Mouse (Mus musculus) forebrain, embryonic 16.5 days (tissue): ENCODE results near the gene 4930572O03Rik. TPM values are rescaled to one million over a fixed set of nuclear protein-coding genes. Genes with fewer than 3 reads are reported as not detected.
A peak's percentile ranks its signal among the peaks of the same experiment; 100 is the strongest.
"Not testable (repeated sequence)": the region's sequence is repeated elsewhere in the genome, so short reads cannot be mapped to it uniquely, and the experiment has no call there.

ENCODE experiments used
- ATAC-seq: fragments of 200-750 bp; cut with Nextera tagmentation; 2 replicates; pipeline ENCODE4 v1.8.0; 2017; ENCODE audit warnings: mild to moderate bottlenecking, moderate library complexity
- H3K27ac ChIP-seq: fragments of 300-500 bp; sonication (generic); 2 replicates; pipeline ENCODE4 v1.5.1; 2014; ENCODE audit warnings: low read length, control low read depth
- H3K27me3 ChIP-seq: fragments of 300-500 bp; sonication (generic); replicated peaks from 2 replicates; pipeline ENCODE4 v1.6.1; 2014; ENCODE audit warnings: low read length; ENCODE audit not compliant: control insufficient read depth, insufficient read depth
- H3K36me3 ChIP-seq: fragments of 300-500 bp; sonication (generic); 2 replicates; pipeline ENCODE4 v1.6.1; 2014; ENCODE audit not compliant: control insufficient read depth, insufficient read depth
- H3K4me1 ChIP-seq: fragments of 300-500 bp; sonication (generic); replicated peaks from 2 replicates; pipeline ENCODE4 v1.6.1; 2014; ENCODE audit warnings: low read length; ENCODE audit not compliant: control insufficient read depth, insufficient read depth
- H3K4me2 ChIP-seq: fragments of 300-500 bp; sonication (generic); 2 replicates; pipeline ENCODE4 v1.6.1; 2014; ENCODE audit warnings: mild to moderate bottlenecking, low read length, control low read depth
- H3K4me3 ChIP-seq: fragments of 300-500 bp; sonication (generic); replicated peaks from 2 replicates; pipeline ENCODE4 v1.5.1; 2014; ENCODE audit warnings: mild to moderate bottlenecking, low read length, control low read depth
- H3K9ac ChIP-seq: fragments of 300-500 bp; sonication (generic); replicated peaks from 2 replicates; pipeline ENCODE4 v1.6.1; 2014; ENCODE audit warnings: low read depth, low read length, control low read depth
- H3K9me3 ChIP-seq: fragments of 300-500 bp; sonication (generic); 2 replicates; pipeline ENCODE4 v1.6.1; 2016; ENCODE audit warnings: low read length; ENCODE audit not compliant: control insufficient read depth
- WGBS: fragments of 180-500 bp; shearing (Covaris S2); extraction: QIAGEN DNeasy Blood & Tissue Kit; methylation state at CpG from one replicate; pipeline ENCODE4 v1.1.7; 2014; 5-methylcytosine and 5-hydroxymethylcytosine counted together
- polyA plus RNA-seq: library from polyadenylated mRNA; unstranded; fragments of >200 nt; fragmentation: Nextera tagmentation; extraction: Ambion mirVana; gene quantifications from 2 replicates; pipeline ENCODE4 v1.2.1, GENCODE M21; 2015

Gene 4930572O03Rik
- polyA plus RNA-seq: not detected in 2 replicates

DNA sequence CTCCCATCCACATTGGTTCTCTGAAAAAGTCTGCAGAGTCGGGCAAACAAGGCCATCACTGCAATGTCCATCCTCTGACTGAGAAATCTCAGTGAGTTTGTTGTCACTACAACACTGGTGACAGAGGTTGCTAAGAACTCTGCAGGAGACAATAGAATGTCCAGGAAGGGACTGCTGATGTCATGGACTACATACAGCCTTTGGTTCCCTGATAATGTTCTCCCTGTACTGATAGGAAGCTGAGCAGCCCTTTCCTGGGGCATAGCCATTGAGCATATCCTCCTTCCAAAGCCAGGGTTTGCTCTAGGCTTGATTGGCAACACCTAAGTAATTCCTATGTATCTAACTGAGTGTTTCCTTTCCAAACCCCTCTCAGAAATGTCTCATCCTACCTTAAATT, at the start of gene 4930572O03Rik:
TSS of gene 4930572O03Rik (minus strand) at position 101 of the 400 bp plus-strand sequence.
- not testable (repeated sequence) for ATAC-seq, H3K4me2 ChIP-seq, H3K36me3 ChIP-seq, H3K4me3 ChIP-seq, H3K9me3 ChIP-seq, H3K9ac ChIP-seq, H3K4me1 ChIP-seq, H3K27me3 ChIP-seq, H3K27ac ChIP-seq
- WGBS: 70% methylated on average over 1 of the region's 1 CpGs

DNA sequence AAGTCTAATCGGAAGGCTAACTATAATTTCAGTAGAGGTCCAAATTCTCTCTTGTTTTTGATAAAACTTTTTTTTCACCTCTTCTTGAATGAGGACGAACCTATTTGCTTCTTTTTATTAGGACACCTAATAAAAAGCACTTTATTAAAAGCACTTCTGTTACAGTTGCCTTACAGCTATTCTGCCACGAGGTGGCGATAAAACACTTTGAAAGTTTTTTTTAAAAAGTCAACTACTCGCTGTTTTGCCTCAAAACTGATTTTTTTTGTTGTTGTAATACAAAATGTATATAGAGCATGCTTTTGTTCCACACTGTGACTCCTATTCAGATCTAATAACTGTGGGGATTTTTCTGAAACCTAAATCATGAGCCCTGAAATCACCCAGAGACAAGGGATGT, 46.0 kb upstream of the 4930572O03Rik start:
- not testable (repeated sequence) for H3K9ac ChIP-seq, H3K4me3 ChIP-seq, H3K4me2 ChIP-seq, H3K36me3 ChIP-seq, ATAC-seq, H3K27me3 ChIP-seq, H3K27ac ChIP-seq, H3K4me1 ChIP-seq, H3K9me3 ChIP-seq
- WGBS: 22% methylated on average over 5 of the region's 5 CpGs

DNA sequence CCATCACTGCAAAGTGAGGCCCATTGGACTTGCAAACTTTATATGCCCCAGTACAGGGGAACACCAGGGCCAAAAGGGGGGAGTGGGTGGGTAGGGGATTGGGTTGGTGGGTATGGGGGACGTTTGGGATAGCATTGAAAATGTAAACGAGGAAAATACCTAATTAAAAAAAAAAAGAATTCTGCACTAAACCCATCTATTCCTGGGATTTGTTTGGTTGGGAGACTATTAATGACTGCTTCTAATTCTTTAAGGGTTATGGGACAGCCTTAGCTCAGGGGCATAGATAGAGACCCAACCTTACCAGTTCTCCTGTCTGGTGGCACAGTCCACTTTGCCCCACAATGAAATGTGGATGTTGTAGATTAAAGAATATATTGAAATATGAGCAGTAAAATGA, 40.9 kb upstream of the 4930572O03Rik start:
- not testable (repeated sequence) for H3K36me3 ChIP-seq

DNA sequence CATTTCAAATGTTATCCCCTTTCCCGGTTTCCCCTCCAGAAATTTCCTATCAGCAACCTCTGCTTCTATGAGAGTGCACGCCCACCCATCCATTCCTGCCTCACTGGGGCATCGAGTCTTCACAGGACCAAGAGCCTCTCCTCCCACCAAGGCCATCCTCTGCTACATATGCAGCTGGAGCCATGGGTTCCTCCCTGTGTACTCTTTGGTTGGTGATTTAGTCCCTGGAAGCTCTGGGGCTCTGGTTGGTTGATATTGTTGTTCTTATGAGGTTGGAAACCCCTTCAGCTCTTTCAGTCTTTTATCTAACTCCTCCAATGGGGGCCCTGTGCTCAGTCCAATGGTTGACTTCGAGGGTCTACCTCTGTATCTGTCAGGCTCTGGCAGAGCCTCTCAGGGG, 35.0 kb upstream of the 4930572O03Rik start:
- H3K9ac ChIP-seq, H3K4me1 ChIP-seq, ATAC-seq, H3K27ac ChIP-seq, H3K4me3 ChIP-seq, H3K36me3 ChIP-seq, H3K27me3 ChIP-seq, H3K9me3 ChIP-seq, H3K4me2 ChIP-seq: not testable (repeated sequence)
- WGBS: 77% methylated on average over 4 of the region's 4 CpGs

More for the DNA sequence above, 40.9 kb upstream of the 4930572O03Rik start:
- not testable (repeated sequence) for H3K9ac ChIP-seq, H3K4me3 ChIP-seq, H3K27me3 ChIP-seq, H3K9me3 ChIP-seq, ATAC-seq, H3K4me2 ChIP-seq, H3K4me1 ChIP-seq, H3K27ac ChIP-seq
- 30% methylated on average over 2 of the region's 2 CpGs for whole genome bisulfite sequencing

DNA sequence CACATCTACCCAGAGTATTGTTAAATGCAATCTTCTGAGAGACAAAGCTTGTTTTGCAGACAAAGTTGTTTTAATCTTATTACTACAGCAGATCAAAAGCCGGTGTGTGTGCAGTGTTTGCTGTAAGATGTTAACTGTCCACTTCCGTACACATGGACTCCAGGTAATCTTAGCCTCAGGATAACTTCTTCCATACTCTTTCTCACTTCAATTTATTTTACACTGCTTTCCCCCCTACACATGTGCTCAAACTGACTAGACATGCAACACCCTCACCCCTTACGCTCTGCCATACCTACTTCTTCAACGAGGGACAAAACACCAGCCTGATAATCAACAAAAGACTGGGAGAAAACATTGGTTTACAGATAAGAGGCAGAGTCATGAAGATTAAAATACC, 34.0 kb upstream of the 4930572O03Rik start:
- not testable (repeated sequence) for H3K4me2 ChIP-seq, H3K27me3 ChIP-seq, H3K9me3 ChIP-seq, H3K9ac ChIP-seq, ATAC-seq, H3K4me3 ChIP-seq, H3K4me1 ChIP-seq, H3K27ac ChIP-seq, H3K36me3 ChIP-seq
- 75% methylated on average over 4 of the region's 4 CpGs for WGBS

DNA sequence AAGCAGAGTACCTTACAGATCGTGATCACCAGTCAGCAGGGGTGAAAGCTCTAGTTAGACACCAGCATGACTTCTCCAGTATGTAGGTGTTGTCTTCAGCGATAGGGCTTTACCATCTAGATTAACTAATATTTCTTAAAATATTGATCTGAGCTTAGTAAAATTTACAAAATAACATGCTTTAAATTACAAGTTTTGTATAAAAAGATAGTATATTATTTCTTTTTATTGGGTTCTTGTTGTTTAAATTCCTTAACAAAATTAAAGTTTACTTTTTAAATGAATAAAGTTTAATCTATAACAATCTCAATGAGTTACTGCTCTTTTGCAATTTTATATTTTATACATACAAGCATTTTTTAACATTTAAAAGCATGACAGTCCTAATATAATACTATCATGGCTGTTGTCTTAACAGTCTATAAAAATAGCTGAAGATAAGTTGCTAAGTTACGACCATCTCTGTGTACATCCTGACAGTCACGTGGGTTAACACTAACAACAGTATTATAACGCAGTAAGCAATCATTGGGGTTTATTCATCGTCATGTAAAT, 32.9 kb upstream of the 4930572O03Rik start:
- not testable (repeated sequence) for H3K9ac ChIP-seq, H3K36me3 ChIP-seq, H3K4me3 ChIP-seq, H3K27me3 ChIP-seq, H3K4me1 ChIP-seq, H3K4me2 ChIP-seq, H3K9me3 ChIP-seq, H3K27ac ChIP-seq
- peak; percentile 50; the same call in 1 of the 2 replicates for ATAC-seq
- 73% methylated on average over 6 of the region's 6 CpGs for WGBS

DNA sequence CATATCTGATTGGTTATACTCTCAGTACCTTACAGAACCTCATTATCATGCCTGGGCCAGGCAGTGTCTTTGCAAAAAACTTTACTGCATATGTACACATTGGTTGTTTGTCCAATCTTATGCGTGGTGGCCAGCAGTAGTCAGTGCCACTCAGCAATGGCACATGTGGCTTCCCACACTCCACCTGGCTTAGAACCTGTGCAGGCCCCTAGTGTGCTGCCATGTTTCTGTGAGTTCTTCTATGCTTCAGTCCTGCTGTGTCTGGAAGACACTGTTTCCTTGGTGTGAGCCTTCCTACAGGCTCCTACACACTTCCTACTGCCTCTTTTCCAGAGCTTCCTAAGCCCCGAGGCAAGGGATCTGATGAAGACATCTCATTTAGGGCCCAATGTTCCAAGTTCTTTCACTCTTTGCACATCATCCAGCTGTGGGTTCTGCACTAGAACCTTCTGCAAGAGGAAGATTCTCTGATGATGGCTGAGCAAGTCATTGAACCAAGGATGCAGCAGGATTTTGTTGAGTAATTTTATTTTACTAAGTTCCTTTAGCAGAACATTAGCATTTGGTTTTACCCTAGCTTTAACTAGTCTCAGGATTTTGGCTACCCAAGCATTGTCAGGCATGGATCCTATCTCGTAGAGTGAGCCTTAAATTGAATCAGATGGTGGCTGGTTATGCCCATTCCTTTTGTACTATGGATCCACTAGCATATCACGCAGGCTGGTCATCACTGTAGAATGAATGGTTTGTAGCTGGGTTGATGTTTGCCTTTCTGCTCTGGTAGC, 32.2 kb upstream of the 4930572O03Rik start:
- peak; percentile 40; the same call in 1 of the 2 replicates for ATAC-seq
- WGBS: 64% methylated on average over 4 of the region's 4 CpGs
- not testable (repeated sequence) for H3K4me3 ChIP-seq, H3K9me3 ChIP-seq, H3K4me2 ChIP-seq, H3K4me1 ChIP-seq, H3K27ac ChIP-seq, H3K27me3 ChIP-seq, H3K36me3 ChIP-seq, H3K9ac ChIP-seq

DNA sequence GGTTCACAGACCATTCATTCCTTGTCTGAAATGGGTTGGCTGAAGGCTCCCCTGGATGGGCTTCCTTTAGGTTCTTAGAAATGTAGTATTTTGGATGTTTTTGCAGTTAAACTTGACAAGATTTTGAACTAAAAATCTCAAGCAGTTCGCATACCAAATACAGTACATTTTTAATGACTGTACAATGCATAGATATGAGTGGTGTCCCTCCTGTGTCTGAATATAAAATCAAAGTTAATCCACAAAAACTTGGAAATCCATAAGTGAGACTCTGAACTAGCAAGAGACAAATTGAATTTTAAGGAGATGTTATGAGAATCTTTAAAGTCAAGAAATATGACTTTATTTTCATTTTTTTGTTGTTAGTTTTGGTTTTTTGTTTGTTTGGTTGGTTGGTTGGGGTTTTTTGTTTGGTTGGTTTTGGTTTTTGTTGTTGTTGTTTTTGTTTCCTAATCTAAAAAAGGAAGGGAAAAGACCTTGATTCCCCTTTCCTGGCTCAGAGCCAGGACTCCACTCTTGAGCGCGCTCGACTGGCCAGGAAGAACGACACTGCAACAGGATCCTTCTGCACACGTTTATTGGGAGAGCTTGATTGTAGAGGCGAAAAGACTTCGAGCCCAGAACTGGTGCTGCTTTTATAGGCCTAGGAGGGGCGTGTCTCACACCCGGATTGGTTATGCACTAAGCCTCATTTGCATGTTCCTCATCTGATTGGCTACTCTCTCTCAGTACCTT, 24.6 kb upstream of the 4930572O03Rik start:
- WGBS: 78% methylated on average over 7 of the region's 10 CpGs
- not testable (repeated sequence) for H3K27ac ChIP-seq, H3K27me3 ChIP-seq, H3K4me1 ChIP-seq, H3K4me2 ChIP-seq, H3K36me3 ChIP-seq, ATAC-seq, H3K9ac ChIP-seq, H3K4me3 ChIP-seq
- peaks cover 13% of the 10 kb centered on the region for H3K9me3 ChIP-seq
